Mouse (Mus musculus) gastrocnemius, postnatal 10 days (tissue): Measurements from ENCODE around the gene Fbxo30. TPM values are rescaled to one million over a fixed set of nuclear protein-coding genes. Genes with fewer than 3 reads are reported as not detected.

ENCODE experiments used
- DNase-seq: peaks from one replicate; pipeline ENCODE4 v3.0.0; 2021; ENCODE audit warnings: mixed read lengths
- total RNA-seq, 2 experiments: library from RNA; stranded (reverse); gene quantifications; 2 replicates each; pipeline ENCODE4 v1.2.3; 2021

The Fbxo30 gene
- total RNA-seq, 2 experiments from 2014 or later: 13.0 to 17.3 TPM

GRCm38 (mm10) chr10:11322316-11322715 is 41.2 kb downstream of the Fbxo30 start:
- DNase-seq: no peak

GRCm38 (mm10) chr10:11323202-11323898 is 42.2 kb downstream of the Fbxo30 start:
- no peak for DNase-seq

GRCm38 (mm10) chr10:11326526-11326925 is 45.4 kb downstream of the Fbxo30 start:
- no peak for DNase-seq

- DNase-seq: peak; percentile 81
Observed at GRCm38 (mm10) chr10:11343205-11344141, 62.3 kb downstream of the Fbxo30 start, which contains the start of gene Epm2a. Gene Epm2a (plus strand): TSS chr10:11343404.

- DNase-seq: no peak
Observed at GRCm38 (mm10) chr10:11344536-11345468, 63.7 kb downstream of the Fbxo30 start.

Other genes with a start within 250 kb of the Fbxo30 start
- gene Grm1, start 199.0 kb upstream of the Fbxo30 start, total RNA-seq: under 1 TPM in 1 of 2 experiments, not detected in 1; 0.14 TPM
- gene Shprh, start 131.9 kb upstream of the Fbxo30 start, total RNA-seq: 10 to 100 TPM; 10.1 to 13.8 TPM
- gene Epm2a, start 62.1 kb downstream of the Fbxo30 start, total RNA-seq: 10 to 100 TPM; 34.9 to 37.1 TPM